Mouse (Mus musculus): ENCODE results near the gene Pds5b.
"Not testable (repeated sequence)": the region's sequence is repeated elsewhere in the genome, so short reads cannot be mapped to it uniquely, and the experiment has no call there.

Gene Pds5b

GRCm38 (mm10) chr5:150673153-150673835 is at the start of gene Pds5b:
Gene Pds5b, plus strand, starts transcription at chr5:150673739.
- peak; percentile 84 to 88 for DNase-seq (ENCODE audit: low spot score in 2 of 2)

- DNase-seq (ENCODE audit: low spot score in 2 of 2), result no peak
Observed at GRCm38 (mm10) chr5:150625528-150625927, 48.0 kb upstream of the Pds5b start.

- DNase-seq (ENCODE audit: low spot score in 2 of 2), result no peak
Observed at GRCm38 (mm10) chr5:150629272-150629671, 44.3 kb upstream of the Pds5b start.

- no peak for DNase-seq (ENCODE audit: low spot score in 2 of 2)
Observed at GRCm38 (mm10) chr5:150629692-150630091, 43.8 kb upstream of the Pds5b start.

GRCm38 (mm10) chr5:150641440-150641839 is 32.1 kb upstream of the Pds5b start:
- no peak for DNase-seq (ENCODE audit: low spot score in 2 of 2)

GRCm38 (mm10) chr5:150643390-150643789 is 30.1 kb upstream of the Pds5b start:
- not testable (repeated sequence) for DNase-seq (ENCODE audit: low spot score in 2 of 2)

- DNase-seq (ENCODE audit: low spot score in 2 of 2), result no peak
Observed at GRCm38 (mm10) chr5:150644926-150645325, 28.6 kb upstream of the Pds5b start.

GRCm38 (mm10) chr5:150652578-150652977 is 21.0 kb upstream of the Pds5b start:
- no peak for DNase-seq (ENCODE audit: low spot score in 2 of 2)

GRCm38 (mm10) chr5:150654548-150654947 is 19.0 kb upstream of the Pds5b start:
- no peak for DNase-seq (ENCODE audit: low spot score in 2 of 2)

GRCm38 (mm10) chr5:150659425-150659824 is 14.1 kb upstream of the Pds5b start:
- DNase-seq (ENCODE audit: low spot score in 2 of 2), result not testable (repeated sequence)

- not testable (repeated sequence) for DNase-seq (ENCODE audit: low spot score in 2 of 2)
Observed at GRCm38 (mm10) chr5:150660296-150660695, 13.2 kb upstream of the Pds5b start.

- not testable (repeated sequence) for DNase-seq (ENCODE audit: low spot score in 2 of 2)
Observed at GRCm38 (mm10) chr5:150663926-150664325, 9.6 kb upstream of the Pds5b start.

GRCm38 (mm10) chr5:150664794-150665131 is 8.8 kb upstream of the Pds5b start:
- DNase-seq (ENCODE audit: low spot score in 2 of 2), result no peak

- DNase-seq (ENCODE audit: low spot score in 2 of 2), result peak; percentile 96 to 97
Observed at GRCm38 (mm10) chr5:150665132-150665954, 8.2 kb upstream of the Pds5b start.

GRCm38 (mm10) chr5:150666133-150666739 is 7.3 kb upstream of the Pds5b start, which contains the start of gene N4bp2l2:
Gene N4bp2l2, minus strand, starts transcription at chr5:150666183.
- DNase-seq (ENCODE audit: low spot score in 2 of 2), result not testable (repeated sequence)

GRCm38 (mm10) chr5:150668731-150669130 is 4.8 kb upstream of the Pds5b start:
- no peak for DNase-seq (ENCODE audit: low spot score in 2 of 2)

GRCm38 (mm10) chr5:150672343-150672742 is 1.2 kb upstream of the Pds5b start:
- no peak for DNase-seq (ENCODE audit: low spot score in 2 of 2)

GRCm38 (mm10) chr5:150673880-150674621 is 512 bp downstream of the Pds5b start:
- no peak for DNase-seq (ENCODE audit: low spot score in 2 of 2)

GRCm38 (mm10) chr5:150674866-150675265 is 1.3 kb downstream of the Pds5b start:
- no peak for DNase-seq (ENCODE audit: low spot score in 2 of 2)

GRCm38 (mm10) chr5:150682862-150683261 is 9.3 kb downstream of the Pds5b start:
- DNase-seq (ENCODE audit: low spot score in 2 of 2), result not testable (repeated sequence)

GRCm38 (mm10) chr5:150690685-150691084 is 17.1 kb downstream of the Pds5b start:
- no peak for DNase-seq (ENCODE audit: low spot score in 2 of 2)

GRCm38 (mm10) chr5:150693277-150693676 is 19.7 kb downstream of the Pds5b start:
- DNase-seq (ENCODE audit: low spot score in 2 of 2), result no peak
